Mouse (Mus musculus) mesoderm, embryonic 11.5 days (tissue): ENCODE results near the gene Ube2dnl1.

Source experiments
- DNase-seq: peaks from one replicate; pipeline ENCODE4 v3.0.0-alpha.2; 2012; ENCODE audit warnings: low read depth, low spot score

Ube2dnl1 gene

GRCm38 (mm10) chrX:114904712-114905111, at the start of gene Ube2dnl1:
Gene Ube2dnl1, plus strand, starts transcription at chrX:114905012.
- DNase-seq: no peak

GRCm38 (mm10) chrX:114895489-114895888, 9.3 kb upstream of the Ube2dnl1 start:
- no peak for DNase-seq

GRCm38 (mm10) chrX:114897506-114897905, 7.3 kb upstream of the Ube2dnl1 start:
- no peak for DNase-seq

GRCm38 (mm10) chrX:114903391-114903790, 1.4 kb upstream of the Ube2dnl1 start:
- no peak for DNase-seq

DNA sequence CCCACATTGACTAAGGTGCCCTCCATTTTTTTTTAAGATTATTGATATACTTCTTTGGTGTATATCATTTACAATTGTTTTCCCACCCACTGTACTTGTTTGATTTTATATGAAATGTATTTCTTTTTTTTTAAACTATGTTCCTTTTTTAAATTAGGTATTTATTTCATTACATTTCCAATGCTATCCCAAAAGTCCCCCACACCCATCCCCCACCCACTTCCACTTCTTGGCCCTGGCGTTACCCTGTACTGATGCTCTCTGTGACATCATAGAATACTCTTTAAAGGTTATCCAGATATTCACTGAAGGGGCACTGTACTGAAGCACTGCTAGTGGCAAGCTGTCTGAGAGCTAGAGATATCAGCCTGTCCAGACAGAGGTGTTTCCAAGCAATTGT, 2.5 kb downstream of the Ube2dnl1 start, which contains the start of gene Ube2dnl2:
Gene Ube2dnl2 (plus strand): TSS at position 301 of the 400 bp plus-strand sequence.
- no peak for DNase-seq

DNA sequence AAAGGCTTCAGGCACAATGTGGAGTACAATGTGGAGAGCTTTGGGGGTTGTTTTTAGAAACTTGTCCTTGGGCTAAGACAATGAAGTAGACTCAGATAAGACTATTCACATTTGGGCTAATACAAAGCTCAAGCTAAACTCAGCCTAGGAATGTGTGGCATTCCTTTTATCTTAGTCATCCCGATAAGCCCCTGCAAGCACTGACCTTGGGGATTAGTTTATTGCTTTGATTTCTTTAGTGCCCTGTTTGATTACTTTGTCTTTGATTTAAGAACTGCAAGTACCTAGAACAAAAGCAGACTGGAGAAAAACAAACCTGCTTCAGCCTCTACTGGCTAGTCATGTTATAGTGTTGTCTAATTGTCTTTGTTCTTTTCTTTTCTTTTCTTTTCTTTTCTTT, 50.3 kb downstream of the Ube2dnl1 start:
- DNase-seq: no peak
